Mouse (Mus musculus): ENCODE results near the gene Nampt.
A peak's percentile ranks its signal among the peaks of the same experiment; 100 is the strongest.
"Not testable (repeated sequence)": the region's sequence is repeated elsewhere in the genome, so short reads cannot be mapped to it uniquely, and the experiment has no call there.

Nampt gene

DNA sequence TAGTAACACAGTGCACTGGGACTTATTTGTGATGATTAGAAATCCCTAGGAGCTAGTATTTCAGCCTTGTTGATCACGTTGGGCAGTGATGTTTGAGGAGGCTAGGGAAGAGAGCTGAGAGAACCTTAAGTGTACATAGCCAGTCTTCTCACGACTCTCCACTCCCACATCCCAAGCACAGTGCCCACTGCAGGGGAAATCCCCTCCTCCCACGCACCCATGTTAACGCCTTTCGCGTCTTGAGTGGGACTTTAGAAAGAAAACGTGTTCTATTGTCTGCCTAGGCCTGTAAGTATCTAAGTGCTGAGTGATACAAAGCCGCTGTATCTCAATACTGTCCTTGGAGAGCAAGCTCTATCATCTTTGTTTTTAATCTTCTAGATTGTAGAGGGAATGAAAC, 27.0 kb downstream of the Nampt start:
- no peak for DNase-seq

DNA sequence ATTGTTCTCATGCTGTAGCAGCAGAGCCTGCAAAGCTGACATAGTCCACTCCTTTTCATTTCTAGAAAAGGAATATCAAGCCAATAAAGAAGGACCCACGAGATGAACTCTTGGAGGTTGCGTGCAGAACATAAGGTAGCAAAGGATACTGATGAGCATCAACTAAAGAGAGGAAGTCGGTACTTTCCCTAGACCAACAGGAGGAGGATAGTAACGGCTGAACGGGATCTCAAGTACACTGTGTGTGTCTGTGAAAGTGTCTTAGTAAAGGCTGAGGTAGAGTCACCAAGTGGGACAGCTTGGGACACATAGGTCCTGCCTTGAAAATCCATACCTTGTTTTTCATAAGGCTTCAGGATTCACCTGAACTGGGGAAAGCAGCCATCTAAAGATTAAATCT, 34.4 kb downstream of the Nampt start:
- no peak for DNase-seq

GRCm38 (mm10) chr12:32854866-32855265, 35.5 kb downstream of the Nampt start:
- DNase-seq = no peak

GRCm38 (mm10) chr12:32855398-32855797, 36.1 kb downstream of the Nampt start:
- DNase-seq = no peak

GRCm38 (mm10) chr12:32856707-32857511, 37.6 kb downstream of the Nampt start:
- DNase-seq = no peak

DNA sequence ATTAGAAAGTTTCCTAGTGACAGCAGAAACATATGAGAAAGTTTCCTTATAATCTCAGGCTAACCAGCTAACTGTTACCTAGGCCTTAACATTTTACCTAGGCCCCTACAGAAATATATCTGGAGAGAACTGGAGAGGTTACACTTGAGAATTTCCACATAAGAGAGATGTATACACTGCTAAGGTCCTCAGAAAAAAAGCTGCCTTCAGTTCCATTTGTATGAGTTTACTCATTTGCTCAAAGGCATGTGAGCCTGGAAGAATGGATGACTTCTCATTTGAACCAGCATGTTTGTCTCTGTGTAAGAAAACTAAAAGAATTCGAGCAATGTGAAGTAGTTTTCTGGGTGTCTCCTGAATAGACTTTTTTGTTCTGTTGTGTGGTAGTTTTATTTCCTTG, 39.1 kb downstream of the Nampt start:
- DNase-seq = no peak

DNA sequence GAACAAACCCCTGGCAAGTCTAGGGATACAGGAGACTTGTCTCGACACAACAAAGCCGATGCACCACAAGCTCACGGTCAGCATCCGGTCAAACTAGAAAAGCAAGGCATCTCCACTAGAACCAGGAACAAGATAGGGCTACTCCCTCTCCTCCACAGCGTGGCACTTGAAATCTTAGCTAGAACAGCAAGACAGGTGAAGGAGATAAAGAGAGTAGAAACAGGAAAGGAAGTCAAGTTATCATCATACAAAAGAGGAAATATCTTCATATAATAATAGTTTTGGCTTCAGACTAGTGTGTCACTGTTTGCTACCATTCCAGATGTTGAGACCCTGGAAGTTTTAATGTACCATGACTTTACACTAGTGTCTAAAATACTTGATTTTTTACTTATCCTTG, 41.5 kb downstream of the Nampt start:
- DNase-seq = no peak

GRCm38 (mm10) chr12:32870815-32871214, 51.5 kb downstream of the Nampt start:
- no peak for DNase-seq

DNA sequence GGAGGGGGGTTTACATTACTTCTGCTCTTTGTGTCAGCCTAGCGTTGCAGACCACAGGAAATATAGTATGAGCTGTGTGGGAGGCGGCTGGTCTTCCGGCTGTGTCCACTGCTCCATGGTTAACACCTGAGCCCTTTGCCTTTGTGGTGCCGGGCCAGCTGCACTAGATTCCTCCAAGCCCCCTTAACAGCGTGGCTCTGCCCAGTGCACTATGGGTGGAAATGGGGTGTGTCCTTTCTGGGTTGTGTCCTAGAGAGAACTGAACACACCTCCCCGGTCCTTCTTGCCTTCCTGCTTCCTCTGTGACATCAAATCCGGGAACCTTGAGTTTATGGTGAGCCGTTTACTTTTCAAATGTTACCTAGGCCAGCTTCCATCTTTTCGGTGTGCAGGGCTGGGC, 58.2 kb downstream of the Nampt start:
- no peak for DNase-seq

DNA sequence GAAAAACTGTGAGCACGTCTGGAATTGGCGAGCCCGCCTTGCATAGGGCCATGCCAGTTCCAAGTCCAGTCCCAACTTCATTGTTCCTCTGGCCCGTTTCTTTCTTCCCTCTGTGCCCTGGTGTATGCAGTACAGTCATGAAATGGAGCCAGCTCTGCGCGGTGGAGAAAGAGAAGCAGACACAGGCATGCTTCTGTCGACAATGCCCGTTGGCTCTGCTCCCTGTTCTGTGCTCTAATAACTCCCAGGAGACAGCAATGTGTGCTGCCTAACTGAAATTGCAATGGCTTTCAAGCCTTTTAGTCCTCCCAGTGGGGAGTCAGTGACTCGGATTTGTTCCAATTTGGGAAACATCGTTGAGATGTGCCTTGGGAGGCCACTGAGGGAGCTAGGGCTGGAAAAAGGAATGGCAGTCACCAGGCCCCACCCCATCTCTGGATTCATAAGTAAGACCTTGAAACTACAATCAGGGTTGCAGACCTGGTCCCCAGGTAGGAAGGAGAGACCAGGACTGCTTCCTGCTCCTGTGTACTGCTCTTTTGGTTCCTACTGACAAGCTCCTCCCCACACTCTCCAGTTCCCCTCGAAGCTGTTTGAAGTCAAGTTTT, 58.7 kb downstream of the Nampt start:
- no peak for DNase-seq

- DNase-seq = no peak
Observed at GRCm38 (mm10) chr12:32879371-32879770, 60.0 kb downstream of the Nampt start.

- no peak for DNase-seq
Observed at GRCm38 (mm10) chr12:32884356-32884755, 65.0 kb downstream of the Nampt start.

- DNase-seq = no peak
Observed at GRCm38 (mm10) chr12:32885041-32885440, 65.7 kb downstream of the Nampt start.

- no peak for DNase-seq
Observed at GRCm38 (mm10) chr12:32886353-32886752, 67.0 kb downstream of the Nampt start.

GRCm38 (mm10) chr12:32888226-32888625, 68.9 kb downstream of the Nampt start:
- no peak for DNase-seq

DNA sequence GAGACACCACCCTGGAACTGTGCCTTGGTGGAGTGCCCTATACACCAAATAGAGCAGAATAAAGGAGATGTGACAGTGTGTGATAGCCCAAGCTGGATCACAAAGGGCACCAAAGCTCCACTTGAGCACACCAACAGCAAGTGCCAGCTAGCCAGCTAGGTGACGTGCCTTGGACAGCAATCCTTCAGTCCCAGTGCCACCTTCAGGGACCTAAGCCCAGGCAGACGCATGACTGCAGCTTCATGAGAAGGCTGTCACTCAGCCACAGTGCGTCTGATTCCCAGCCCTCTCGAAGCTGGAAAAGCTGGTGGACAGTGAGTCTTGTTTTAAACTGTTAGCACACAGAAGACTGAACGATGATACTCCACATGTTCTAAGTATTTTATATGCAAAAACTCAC, 70.5 kb downstream of the Nampt start:
- DNase-seq = no peak

GRCm38 (mm10) chr12:32890455-32890854, 71.1 kb downstream of the Nampt start:
- DNase-seq = no peak

DNA sequence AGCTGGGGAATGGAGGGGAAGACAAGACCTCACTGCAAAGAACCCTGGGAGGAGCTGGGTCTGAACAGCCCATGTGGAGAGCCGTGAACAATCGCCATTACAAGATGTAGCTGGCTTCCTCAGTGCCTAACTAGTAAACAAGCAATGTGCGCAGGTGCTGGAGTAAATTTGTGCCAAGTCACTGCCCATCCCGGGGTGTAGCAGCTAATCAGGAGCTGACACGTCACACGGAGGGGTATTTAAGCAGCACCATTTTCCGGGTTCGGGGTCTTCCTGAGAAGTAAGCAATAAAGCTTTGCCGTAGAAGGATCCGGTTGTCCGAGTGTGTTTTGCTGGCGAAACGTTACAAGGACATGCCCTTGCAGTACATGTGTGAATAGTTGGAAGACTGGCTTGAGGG, 71.9 kb downstream of the Nampt start:
- not testable (repeated sequence) for DNase-seq

GRCm38 (mm10) chr12:32893212-32893611, 73.9 kb downstream of the Nampt start:
- DNase-seq = peak; percentile 73

- DNase-seq = no peak
Observed at GRCm38 (mm10) chr12:32895806-32896205, 76.5 kb downstream of the Nampt start.

GRCm38 (mm10) chr12:32896496-32896895, 77.2 kb downstream of the Nampt start:
- DNase-seq = no peak

- peak; percentile 85 for DNase-seq
Observed at GRCm38 (mm10) chr12:32897199-32898120, 78.1 kb downstream of the Nampt start.

DNA sequence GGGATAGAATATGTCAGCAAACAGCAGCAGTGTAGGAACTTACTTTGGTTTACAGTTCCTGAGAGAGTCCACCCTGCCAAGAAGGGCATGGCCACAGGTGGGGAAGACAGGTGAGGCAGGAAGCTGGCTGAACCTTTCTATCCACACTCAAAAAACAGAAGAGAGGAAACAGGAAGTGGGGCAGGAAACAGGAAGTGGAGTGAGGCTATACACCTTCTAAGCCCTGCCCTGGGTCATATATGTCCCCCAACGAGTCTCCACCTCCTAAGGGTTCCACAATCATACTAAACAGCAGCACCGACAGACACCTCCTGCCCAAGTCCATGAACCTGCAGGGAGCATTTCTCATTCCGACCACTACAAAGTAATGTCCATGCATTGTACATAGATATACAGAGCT, 81.7 kb downstream of the Nampt start:
- peak; percentile 12 for DNase-seq
